Mouse (Mus musculus) G1E-ER4 (cell line): ENCODE results near the gene Txnrd2. TPM values are rescaled to one million over a fixed set of nuclear protein-coding genes. Genes with fewer than 3 reads are reported as not detected.

Experiments used
- GATA1 ChIP-seq: IDR thresholded peaks from one replicate; pipeline ENCODE4 v1.8.0; 2012; ENCODE audit warnings: low read length, inconsistent platforms
- polyA plus RNA-seq: library from polyadenylated mRNA; stranded (reverse); fragments of >175 nt; gene quantifications from 2 replicates; pipeline ENCODE4 v1.2.3, GENCODE M21; 2012

Txnrd2 gene
- polyA plus RNA-seq, 1 experiment, result 13.1 TPM

- TF ChIP-seq GATA1, result no peak
Measured at GRCm38 (mm10) chr16:18405091-18405854, 20.9 kb upstream of the Txnrd2 start.

- TF ChIP-seq GATA1, result no peak
Measured at GRCm38 (mm10) chr16:18405876-18406275, 20.3 kb upstream of the Txnrd2 start.

- TF ChIP-seq GATA1, result no peak
Measured at GRCm38 (mm10) chr16:18406293-18406692, 19.9 kb upstream of the Txnrd2 start.

GRCm38 (mm10) chr16:18407912-18408311, 18.3 kb upstream of the Txnrd2 start:
- TF ChIP-seq GATA1, result no peak

GRCm38 (mm10) chr16:18409776-18410175, 16.4 kb upstream of the Txnrd2 start:
- no peak for TF ChIP-seq GATA1

GRCm38 (mm10) chr16:18410418-18410817, 15.8 kb upstream of the Txnrd2 start:
- TF ChIP-seq GATA1, result no peak

GRCm38 (mm10) chr16:18411026-18411649, 15.0 kb upstream of the Txnrd2 start:
- no peak for TF ChIP-seq GATA1

- no peak for TF ChIP-seq GATA1
Measured at GRCm38 (mm10) chr16:18411802-18412476, 14.2 kb upstream of the Txnrd2 start.

- no peak for TF ChIP-seq GATA1
Measured at GRCm38 (mm10) chr16:18413032-18413816, 13.0 kb upstream of the Txnrd2 start.

GRCm38 (mm10) chr16:18416094-18416761, 10.0 kb upstream of the Txnrd2 start:
- no peak for TF ChIP-seq GATA1

GRCm38 (mm10) chr16:18416837-18417236, 9.3 kb upstream of the Txnrd2 start:
- no peak for TF ChIP-seq GATA1

GRCm38 (mm10) chr16:18417491-18417890, 8.7 kb upstream of the Txnrd2 start:
- TF ChIP-seq GATA1, result no peak

- no peak for TF ChIP-seq GATA1
Measured at GRCm38 (mm10) chr16:18418756-18419602, 7.2 kb upstream of the Txnrd2 start.

- TF ChIP-seq GATA1, result no peak
Measured at GRCm38 (mm10) chr16:18419603-18420026, 6.6 kb upstream of the Txnrd2 start.

- TF ChIP-seq GATA1, result no peak
Measured at GRCm38 (mm10) chr16:18420571-18420970, 5.6 kb upstream of the Txnrd2 start.
